Mouse (Mus musculus) neutrophil, adult 5-6 weeks (primary cell): ENCODE measurements around the gene Mrps30. TPM values are rescaled to one million over a fixed set of nuclear protein-coding genes. Genes with fewer than 3 reads are reported as not detected.
"Not testable (repeated sequence)": the region's sequence is repeated elsewhere in the genome, so short reads cannot be mapped to it uniquely, and the experiment has no call there.

Source experiments
- ATAC-seq: fragments of 151-379, 151-347 bp; 2 replicates; pipeline ENCODE4 v1.8.0; 2017; ENCODE audit warnings: mild to moderate bottlenecking, moderate TSS enrichment; ENCODE audit not compliant: insufficient number of reproducible peaks, poor library complexity, low FRiP score, severe bottlenecking; ENCODE audit errors: extremely low read depth
- total RNA-seq: library from RNA; stranded (forward); fragments of 200-1000 nt; gene quantifications from 2 replicates; pipeline ENCODE4 v1.2.3, GENCODE M21; 2017

Mrps30 gene
- total RNA-seq, result 18.0 and 24.1 TPM in 2 replicates

- peak; percentile 100 for ATAC-seq
These were observed at the start of gene Mrps30, which contains the start of gene B430218F22Rik for GRCm38 (mm10) chr13:118386511-118387447. TSS of gene Mrps30 (minus strand) at chr13:118387252. TSS of gene B430218F22Rik (plus strand) at chr13:118386630.

- ATAC-seq, result no peak
These were observed 33.8 kb upstream of the Mrps30 start for GRCm38 (mm10) chr13:118420847-118421246.

- no peak for ATAC-seq
These were observed 33.4 kb upstream of the Mrps30 start for GRCm38 (mm10) chr13:118420408-118420807.

- no peak for ATAC-seq
These were observed 31.1 kb upstream of the Mrps30 start for GRCm38 (mm10) chr13:118418163-118418562.

GRCm38 (mm10) chr13:118411297-118411992 lies 24.4 kb upstream of the Mrps30 start:
- no peak for ATAC-seq

- ATAC-seq, result no peak
These were observed 16.5 kb upstream of the Mrps30 start for GRCm38 (mm10) chr13:118403544-118403943.

- ATAC-seq, result no peak
These were observed 13.3 kb upstream of the Mrps30 start for GRCm38 (mm10) chr13:118400340-118400739.

- no peak for ATAC-seq
These were observed 8.8 kb upstream of the Mrps30 start for GRCm38 (mm10) chr13:118395803-118396202.

- ATAC-seq, result not testable (repeated sequence)
These were observed 373 bp upstream of the Mrps30 start for GRCm38 (mm10) chr13:118387448-118387801.

- no peak for ATAC-seq
These were observed 6.7 kb downstream of the Mrps30 start for GRCm38 (mm10) chr13:118380381-118380780.

- peak; percentile 92 for ATAC-seq
These were observed 7.9 kb downstream of the Mrps30 start for GRCm38 (mm10) chr13:118379155-118379554.

GRCm38 (mm10) chr13:118372871-118373270 lies 14.2 kb downstream of the Mrps30 start:
- no peak for ATAC-seq

GRCm38 (mm10) chr13:118365774-118366173 lies 21.3 kb downstream of the Mrps30 start:
- ATAC-seq, result 0 out of 2 replicates have a peak, but pooled peaks have one; percentile 19

- ATAC-seq, result no peak
These were observed 23.7 kb downstream of the Mrps30 start for GRCm38 (mm10) chr13:118363342-118363741.

GRCm38 (mm10) chr13:118350870-118351269 lies 36.2 kb downstream of the Mrps30 start:
- ATAC-seq, result no peak

- ATAC-seq, result no peak
These were observed 36.8 kb downstream of the Mrps30 start for GRCm38 (mm10) chr13:118350257-118350656.
